Mouse (Mus musculus): Measurements from ENCODE around the gene Prop1.

GRCm38 (mm10) chr11:50943506-50943905 is 10.1 kb downstream of the Prop1 start, which contains the start of gene 4933414I15Rik:
- TF ChIP-seq POLR2A (IDR thresholded peaks at IDR 0.05; ENCODE audit: low read depth, low read length) (no peak), CTCF (IDR thresholded peaks at IDR 0.05; ENCODE audit: extremely low read depth, insufficient read length, insufficient replicate concordance, low read depth, low read length) (no peak)
